Mouse (Mus musculus) limb, embryonic 14.5 days (tissue): ENCODE results near the gene Thg1l. TPM values are rescaled to one million over a fixed set of nuclear protein-coding genes. Genes with fewer than 3 reads are reported as not detected.
A peak's percentile ranks its signal among the peaks of the same experiment; 100 is the strongest.

Experiments used
- ATAC-seq: fragments of 200-750 bp; cut with Nextera tagmentation; 2 replicates; pipeline ENCODE4 v1.8.0; 2017; ENCODE audit warnings: low read depth, moderate number of reproducible peaks, moderate TSS enrichment; ENCODE audit not compliant: low FRiP score
- DNase-seq: peaks from one replicate; pipeline ENCODE4 v3.0.0-alpha.2; 2015; ENCODE audit warnings: low spot score
- H3K27ac ChIP-seq: fragments of 300-500 bp; sonication (generic); replicated peaks from 2 replicates; pipeline ENCODE4 v1.5.1; 2014; ENCODE audit warnings: low read depth, mild to moderate bottlenecking, low read length, moderate library complexity, mixed read lengths
- H3K27me3 ChIP-seq: fragments of 300-500 bp; sonication (generic); 2 replicates; pipeline ENCODE4 v1.6.1; 2014; ENCODE audit warnings: low read length, mixed read lengths; ENCODE audit not compliant: control insufficient read depth, insufficient read depth
- H3K36me3 ChIP-seq: fragments of 300-500 bp; sonication (generic); 2 replicates; pipeline ENCODE4 v1.6.1; 2014; ENCODE audit warnings: mild to moderate bottlenecking, low read length, moderate library complexity, mixed read lengths; ENCODE audit not compliant: control insufficient read depth, insufficient read depth
- H3K4me1 ChIP-seq: fragments of 300-500 bp; sonication (generic); 2 replicates; pipeline ENCODE4 v1.6.1; 2014; ENCODE audit warnings: antibody characterized with exemption, low read length, mixed read lengths; ENCODE audit not compliant: control insufficient read depth, insufficient read depth
- H3K4me2 ChIP-seq: fragments of 300-500 bp; sonication (generic); replicated peaks from 2 replicates; pipeline ENCODE4 v1.6.1; 2014; ENCODE audit warnings: low read depth, mild to moderate bottlenecking, low read length, moderate library complexity; ENCODE audit not compliant: severe bottlenecking
- H3K4me3 ChIP-seq: fragments of 300-500 bp; sonication (generic); replicated peaks from 2 replicates; pipeline ENCODE4 v1.5.1; 2014; ENCODE audit warnings: low read length
- H3K9ac ChIP-seq: fragments of 300-500 bp; sonication (generic); 2 replicates; pipeline ENCODE4 v1.6.1; 2014; ENCODE audit warnings: mild to moderate bottlenecking, low read depth, low read length, moderate library complexity; ENCODE audit not compliant: severe bottlenecking
- H3K9me3 ChIP-seq: fragments of 300-500 bp; sonication (generic); 2 replicates; pipeline ENCODE4 v1.6.1; 2016; ENCODE audit warnings: low read length; ENCODE audit not compliant: control insufficient read depth
- POLR2A ChIP-seq: fragments of 200-500 bp; IDR thresholded peaks from 2 replicates; pipeline ENCODE4 v1.8.0; 2012; ENCODE audit warnings: inconsistent platforms, mild to moderate bottlenecking, moderate library complexity, borderline replicate concordance; ENCODE audit not compliant: insufficient read depth, insufficient read length; ENCODE audit errors: extremely low read depth
- WGBS: fragments of 180-500 bp; shearing (Covaris S2); extraction: QIAGEN DNeasy Blood & Tissue Kit; methylation state at CpG from one replicate; pipeline ENCODE4 v1.1.7; 2014; 5-methylcytosine and 5-hydroxymethylcytosine counted together
- polyA plus RNA-seq, 2 experiments: library from polyadenylated mRNA; depleted of rRNA in 1 of 2; stranded (reverse) in 1 of 2; unstranded in 1 of 2; fragments of >200 nt; fragmentation: Nextera tagmentation in 1 of 2; extraction: Ambion mirVana in 1 of 2; gene quantifications; 2 replicates each; pipeline versions ENCODE4 v1.2.1 to v1.2.3; 2012 to 2014

The Thg1l gene
- polyA plus RNA-seq, 2 experiments, result 11.2 to 15.0 TPM

GRCm38 (mm10) chr11:45959598-45959997 lies 4.3 kb upstream of the Thg1l start:
- no peak for ATAC-seq
- no peak overlapping the region for H3K27ac ChIP-seq
- no peak overlapping the region for H3K4me3 ChIP-seq
- peak; percentile 50 for DNase-seq
- H3K9ac ChIP-seq, result no peak overlapping the region
- no peaks in the 10 kb centered on the region for H3K27me3 ChIP-seq
- H3K4me2 ChIP-seq, result no peak overlapping the region
- TF ChIP-seq POLR2A, result no peak
- H3K4me1 ChIP-seq, result 0 out of 2 replicates have a peak, but pooled peaks cover 2% of the 10 kb centered on the region
- WGBS, result 75% methylated on average over 3 of the region's 3 CpGs
- H3K9me3 ChIP-seq, result no peaks in the 10 kb centered on the region
- H3K36me3 ChIP-seq, result no peaks in the 10 kb centered on the region

DNA sequence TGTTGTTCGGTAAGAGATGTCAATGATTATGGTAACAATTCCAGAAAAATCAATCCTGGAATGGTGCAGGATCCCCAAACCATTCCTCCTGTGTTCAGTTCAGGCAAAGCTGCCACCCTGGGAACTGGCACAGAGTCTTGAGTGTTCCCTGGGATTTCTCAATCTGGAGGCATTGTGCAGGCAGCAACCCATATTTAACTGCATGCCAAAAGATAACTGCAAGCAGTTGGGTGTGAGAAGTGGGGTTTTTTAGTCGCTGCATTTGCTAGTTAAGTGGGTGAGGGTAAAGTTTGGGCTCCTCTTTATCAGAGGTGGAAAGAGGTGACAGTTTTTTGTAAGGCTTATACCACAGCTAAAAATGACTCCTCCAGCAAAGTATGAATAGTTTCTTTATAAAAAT lies 7.8 kb downstream of the Thg1l start:
- WGBS, result 86% methylated on average over 2 of the region's 2 CpGs
- ATAC-seq (no peak), DNase-seq (no peak)
- peaks cover 8% of the 10 kb centered on the region; the same call in 1 of the 2 replicates for H3K4me1 ChIP-seq
- no peak for TF ChIP-seq POLR2A
- H3K9me3 ChIP-seq, result no peaks in the 10 kb centered on the region
- peaks cover 29% of the 10 kb centered on the region for H3K36me3 ChIP-seq
- no peak overlapping the region for H3K27ac ChIP-seq
- H3K9ac ChIP-seq, result no peak overlapping the region
- H3K27me3 ChIP-seq, result no peaks in the 10 kb centered on the region
- H3K4me2 ChIP-seq, result no peak overlapping the region
- H3K4me3 ChIP-seq, result no peak overlapping the region

GRCm38 (mm10) chr11:45946796-45947195 lies 8.5 kb downstream of the Thg1l start:
- ATAC-seq (no peak), DNase-seq (no peak)
- Histone ChIP-seq H3K36me3 (peaks cover 22% of the 10 kb centered on the region), H3K4me3 (no peak overlapping the region), H3K9me3 (no peaks in the 10 kb centered on the region), H3K9ac (no peak overlapping the region), H3K27ac (no peak overlapping the region), H3K27me3 (no peaks in the 10 kb centered on the region), H3K4me1 (peaks cover 8% of the 10 kb centered on the region; the same call in 1 of the 2 replicates), H3K4me2 (no peak overlapping the region)
- 72% methylated on average over 4 of the region's 4 CpGs for WGBS
- TF ChIP-seq POLR2A, result no peak

DNA sequence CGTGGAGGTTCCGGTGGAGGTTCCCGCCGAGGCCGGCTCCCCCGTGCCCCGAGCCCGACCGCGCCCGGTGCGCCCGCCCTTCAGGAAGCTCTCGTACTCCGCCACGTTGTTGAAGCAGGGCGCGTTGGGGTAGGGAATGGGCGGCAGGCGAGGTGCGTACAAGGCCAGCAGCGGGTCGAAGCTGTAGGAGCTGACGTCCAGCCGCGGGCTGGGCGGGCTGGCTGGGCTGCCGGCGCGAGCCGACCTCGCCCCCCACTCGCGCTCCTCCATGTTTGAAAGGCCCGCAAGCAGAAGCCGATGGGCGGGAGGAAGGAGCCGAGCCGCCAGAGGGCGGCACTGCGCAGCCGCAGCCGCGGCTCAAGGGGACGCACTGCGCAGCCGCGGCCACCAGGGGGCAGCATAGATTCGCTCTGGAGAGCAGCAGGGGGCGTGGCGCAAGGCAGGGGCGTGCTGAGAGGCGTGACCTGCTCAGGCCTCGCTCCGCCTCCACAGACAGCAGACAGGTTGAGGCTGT lies 10.6 kb downstream of the Thg1l start, which contains the start of gene Lsm11:
TSS of gene Lsm11 (minus strand) at position 293 of the 514 bp plus-strand sequence.
- peaks cover 11% of the 10 kb centered on the region; the same call in 1 of the 2 replicates for H3K36me3 ChIP-seq
- H3K9me3 ChIP-seq, result no peaks in the 10 kb centered on the region
- WGBS, result under 1% methylated on average over 51 of the region's 55 CpGs
- peaks cover 8% of the 10 kb centered on the region; the same call in 1 of the 2 replicates for H3K4me1 ChIP-seq
- DNase-seq (peak; percentile 85), ATAC-seq (peak; percentile 92)
- H3K9ac ChIP-seq, result peak within 1 kb of the TSS; percentile 83
- H3K27me3 ChIP-seq, result no peaks in the 10 kb centered on the region
- peak within 1 kb of the TSS; percentile 82 for H3K4me3 ChIP-seq
- TF ChIP-seq POLR2A, result 0 out of 2 replicates have a peak, but pooled peaks have one; percentile 33
- no peak within 1 kb of the TSS for H3K27ac ChIP-seq
- peak within 1 kb of the TSS; percentile 90 for H3K4me2 ChIP-seq

GRCm38 (mm10) chr11:45943891-45944642 lies 11.2 kb downstream of the Thg1l start:
- peaks cover 8% of the 10 kb centered on the region; the same call in 1 of the 2 replicates for H3K36me3 ChIP-seq
- DNase-seq (peak; percentile 23), ATAC-seq (peak; percentile 10; the same call in 1 of the 2 replicates)
- H3K9ac ChIP-seq, result peak overlapping the region; percentile 83
- peaks cover 8% of the 10 kb centered on the region; the same call in 1 of the 2 replicates for H3K4me1 ChIP-seq
- H3K27me3 ChIP-seq, result no peaks in the 10 kb centered on the region
- WGBS, result 0% methylated on average over 41 of the region's 49 CpGs
- no peak for TF ChIP-seq POLR2A
- H3K4me2 ChIP-seq, result peak overlapping the region; percentile 90
- no peak overlapping the region for H3K27ac ChIP-seq
- H3K9me3 ChIP-seq, result no peaks in the 10 kb centered on the region
- H3K4me3 ChIP-seq, result peak overlapping the region; percentile 82
